Mouse (Mus musculus) midbrain, embryonic 16.5 days (tissue): ENCODE data around the gene Cd300ld3. TPM values are rescaled to one million over a fixed set of nuclear protein-coding genes. Genes with fewer than 3 reads are reported as not detected.
"Not testable (repeated sequence)": the region's sequence is repeated elsewhere in the genome, so short reads cannot be mapped to it uniquely, and the experiment has no call there.

Experiments used
- ATAC-seq: fragments of 200-750 bp; cut with Nextera tagmentation; 2 replicates; pipeline ENCODE4 v1.8.0; 2017; ENCODE audit warnings: moderate TSS enrichment
- H3K27ac ChIP-seq: fragments of 300-500 bp; sonication (generic); 2 replicates; pipeline ENCODE4 v1.5.1; 2014; ENCODE audit warnings: mild to moderate bottlenecking, low read length, mixed read lengths
- H3K27me3 ChIP-seq: fragments of 300-500 bp; sonication (generic); 2 replicates; pipeline ENCODE4 v1.6.1; 2014; ENCODE audit warnings: low read depth, low read length, mixed read lengths; ENCODE audit not compliant: control insufficient read depth, insufficient read depth
- H3K36me3 ChIP-seq: fragments of 300-500 bp; sonication (generic); 2 replicates; pipeline ENCODE4 v1.6.1; 2014; ENCODE audit warnings: mild to moderate bottlenecking, low read length, moderate library complexity, mixed read lengths; ENCODE audit not compliant: control insufficient read depth, insufficient read depth
- H3K4me1 ChIP-seq: fragments of 300-500 bp; sonication (generic); 2 replicates; pipeline ENCODE4 v1.6.1; 2014; ENCODE audit warnings: mild to moderate bottlenecking, low read length, mixed read lengths; ENCODE audit not compliant: control insufficient read depth, insufficient read depth
- H3K4me2 ChIP-seq: fragments of 300-500 bp; sonication (generic); 2 replicates; pipeline ENCODE4 v1.6.1; 2014; ENCODE audit warnings: mild to moderate bottlenecking, low read length, mixed read lengths
- H3K4me3 ChIP-seq: fragments of 300-500 bp; sonication (generic); 2 replicates; pipeline ENCODE4 v1.5.1; 2014; ENCODE audit warnings: low read depth, mild to moderate bottlenecking, low read length, moderate library complexity, mixed read lengths
- H3K9ac ChIP-seq: fragments of 300-500 bp; sonication (generic); 2 replicates; pipeline ENCODE4 v1.6.1; 2014; ENCODE audit warnings: low read depth, low read length, mixed read lengths
- H3K9me3 ChIP-seq: fragments of 300-500 bp; sonication (generic); replicated peaks from 2 replicates; pipeline ENCODE4 v1.6.1; 2014; ENCODE audit warnings: mild to moderate bottlenecking, low read length, mixed read lengths; ENCODE audit not compliant: control insufficient read depth, poor library complexity, severe bottlenecking
- whole genome bisulfite sequencing: fragments of 180-500 bp; shearing (Covaris S2); extraction: QIAGEN DNeasy Blood & Tissue Kit; methylation state at CpG from one replicate; pipeline ENCODE4 v1.1.7; 2014; 5-methylcytosine and 5-hydroxymethylcytosine counted together
- polyA plus RNA-seq: library from polyadenylated mRNA; unstranded; fragments of >200 nt; fragmentation: Nextera tagmentation; extraction: Ambion mirVana; gene quantifications from 2 replicates; pipeline ENCODE4 v1.2.1, GENCODE M21; 2015

The Cd300ld3 gene
- polyA plus RNA-seq, 1 experiment from 2014 or later = not detected

DNA sequence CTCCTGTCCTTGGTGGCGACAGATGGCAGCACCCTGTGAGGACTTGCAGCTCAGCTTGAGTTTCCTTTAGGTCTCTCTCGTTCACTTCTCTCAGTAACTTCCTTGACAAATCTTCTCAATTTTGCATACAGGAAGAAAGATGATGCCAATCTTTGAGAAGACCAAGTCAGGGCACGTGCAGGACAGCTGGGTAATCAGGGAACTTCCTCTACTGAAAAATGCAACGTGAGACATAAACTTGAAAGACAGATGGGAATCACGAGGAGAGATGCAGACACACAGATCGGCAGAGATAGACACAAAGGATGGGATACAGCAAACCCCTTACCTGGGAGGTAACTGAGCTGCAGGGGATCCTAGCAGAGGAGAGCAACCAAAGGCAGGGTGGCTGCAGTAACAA is 21.3 kb downstream of the Cd300ld3 start, which contains the start of gene Cd300ld4:
Gene Cd300ld4, minus strand, starts transcription at position 101 of the 400 bp plus-strand sequence.
- not testable (repeated sequence) for H3K27ac ChIP-seq, H3K4me2 ChIP-seq, H3K9ac ChIP-seq, H3K4me1 ChIP-seq, H3K9me3 ChIP-seq, ATAC-seq, H3K27me3 ChIP-seq, H3K4me3 ChIP-seq, H3K36me3 ChIP-seq
- WGBS = no CpG with 5 or more reads among the region's 6 CpGs

- not testable (repeated sequence) for H3K9ac ChIP-seq, ATAC-seq, H3K4me3 ChIP-seq, H3K4me1 ChIP-seq, H3K4me2 ChIP-seq, H3K9me3 ChIP-seq, H3K27ac ChIP-seq, H3K27me3 ChIP-seq, H3K36me3 ChIP-seq
- no CpG with 5 or more reads among the region's 7 CpGs for WGBS
Observed at GRCm38 (mm10) chr11:115016093-115016492, 32.1 kb downstream of the Cd300ld3 start, which contains the start of gene Cd300ld2. Gene Cd300ld2, minus strand, starts transcription at chr11:115016193.

DNA sequence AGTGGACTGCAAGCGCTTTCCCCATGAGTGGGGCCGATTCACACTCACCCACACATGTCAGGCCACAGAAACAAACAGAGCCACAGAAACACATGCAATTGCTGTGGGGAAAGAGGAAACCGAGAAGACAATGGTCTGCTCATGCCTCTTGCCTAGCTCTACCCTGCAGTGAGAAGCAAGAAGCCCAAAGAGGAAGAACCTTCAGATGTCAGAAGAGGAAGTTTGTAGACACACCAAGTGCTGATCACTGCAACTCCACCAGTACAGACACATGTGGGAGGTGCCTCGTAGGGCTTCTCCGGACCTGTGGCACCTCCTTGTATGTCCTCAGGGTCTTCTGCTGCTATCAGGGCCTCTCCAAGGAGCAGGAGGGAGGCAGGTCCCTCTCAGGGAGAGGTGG is 44.1 kb downstream of the Cd300ld3 start:
- no peak overlapping the region for H3K4me2 ChIP-seq
- no peaks in the 10 kb centered on the region for H3K27me3 ChIP-seq
- H3K9ac ChIP-seq = no peak overlapping the region
- 88% methylated on average over 5 of the region's 5 CpGs for WGBS
- H3K27ac ChIP-seq = no peak overlapping the region
- no peak overlapping the region for H3K4me3 ChIP-seq
- no peaks in the 10 kb centered on the region for H3K9me3 ChIP-seq
- H3K36me3 ChIP-seq = no peaks in the 10 kb centered on the region
- ATAC-seq = no peak
- no peaks in the 10 kb centered on the region for H3K4me1 ChIP-seq

DNA sequence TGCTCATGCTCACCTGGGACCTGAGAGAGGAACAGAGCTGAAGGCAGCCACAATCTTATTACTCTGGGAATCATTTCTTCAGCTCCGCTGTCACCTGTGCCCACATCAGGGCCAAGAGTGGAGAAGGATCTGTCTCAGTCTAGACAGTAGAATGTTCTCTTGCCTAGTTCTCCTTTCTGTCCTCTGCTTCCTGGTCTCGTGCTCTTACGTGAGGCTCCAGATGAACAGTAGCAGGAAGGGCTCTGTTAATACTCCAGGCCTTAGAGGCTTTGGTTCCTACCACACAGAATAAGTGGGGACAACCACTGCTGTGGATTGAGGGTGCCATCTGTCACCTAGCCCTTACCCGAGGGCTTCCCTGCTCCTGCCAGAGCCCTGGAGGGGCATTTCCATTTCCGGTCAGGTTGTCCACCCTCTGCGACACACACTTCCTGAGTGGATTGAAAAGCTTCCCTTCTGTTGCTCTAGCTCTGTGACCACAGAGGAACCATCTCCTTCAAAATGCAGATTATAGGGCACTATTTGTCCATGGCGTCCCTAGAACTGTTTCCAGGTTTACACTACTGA is 46.7 kb downstream of the Cd300ld3 start, which contains the start of gene Cd300c2:
Gene Cd300c2, minus strand, starts transcription at position 407 of the 567 bp plus-strand sequence.
- Histone ChIP-seq H3K27me3 (no peaks in the 10 kb centered on the region), H3K9ac (no peak within 1 kb of the TSS), H3K4me1 (no peaks in the 10 kb centered on the region), H3K27ac (no peak within 1 kb of the TSS), H3K4me2 (no peak within 1 kb of the TSS), H3K4me3 (no peak within 1 kb of the TSS), H3K9me3 (no peaks in the 10 kb centered on the region), H3K36me3 (no peaks in the 10 kb centered on the region)
- WGBS = 90% methylated on average over 7 of the region's 7 CpGs
- ATAC-seq = no peak

Other genes with a start within 250 kb of the Cd300ld3 start
- not detected in 2 replicates for gene Gpr142, start 249.5 kb downstream of the Cd300ld3 start, polyA plus RNA-seq
- gene Gprc5c, start 197.3 kb downstream of the Cd300ld3 start, polyA plus RNA-seq = 5.4 and 7.4 TPM in 2 replicates
- 1.2 and 1.3 TPM in 2 replicates for gene Cd300a, start 158.4 kb downstream of the Cd300ld3 start, polyA plus RNA-seq
- gene Cd300lb, start 114.0 kb downstream of the Cd300ld3 start, polyA plus RNA-seq = 0.07 TPM in 1 of 2 replicates, not detected in the other
- gene Cd300c, start 79.3 kb downstream of the Cd300ld3 start, polyA plus RNA-seq = not detected in 2 replicates
- gene Cd300ld, start 58.5 kb downstream of the Cd300ld3 start, polyA plus RNA-seq = not detected in 2 replicates
- 0.94 and 0.95 TPM in 2 replicates for gene Cd300c2, start 46.5 kb downstream of the Cd300ld3 start, polyA plus RNA-seq
- gene Cd300ld2, start 32.2 kb downstream of the Cd300ld3 start, polyA plus RNA-seq = not detected in 2 replicates
- not detected in 2 replicates for gene Cd300ld4, start 21.4 kb downstream of the Cd300ld3 start, polyA plus RNA-seq
- gene Cd300ld5, start 10.6 kb downstream of the Cd300ld3 start, polyA plus RNA-seq = not detected in 2 replicates
- gene Cd300e, start 13.8 kb upstream of the Cd300ld3 start, polyA plus RNA-seq = 0.11 TPM in 1 of 2 replicates, not detected in the other
- 1.0 TPM in 2 replicates for gene Rab37, start 43.0 kb upstream of the Cd300ld3 start, polyA plus RNA-seq
- 0.34 TPM in 1 of 2 replicates, not detected in the other for gene Cd300lf, start 85.6 kb upstream of the Cd300ld3 start, polyA plus RNA-seq
- gene Slc9a3r1, start 114.9 kb upstream of the Cd300ld3 start, polyA plus RNA-seq = 47.5 and 57.5 TPM in 2 replicates
- gene Tmem104, start 139.1 kb upstream of the Cd300ld3 start, polyA plus RNA-seq = 12.5 and 14.9 TPM in 2 replicates
- gene Nat9, start 139.4 kb upstream of the Cd300ld3 start, polyA plus RNA-seq = 23.2 and 23.9 TPM in 2 replicates
- 0.18 and 0.31 TPM in 2 replicates for gene Grin2c, start 218.8 kb upstream of the Cd300ld3 start, polyA plus RNA-seq
- 19.7 and 23.4 TPM in 2 replicates for gene Fdxr, start 228.6 kb upstream of the Cd300ld3 start, polyA plus RNA-seq
- gene Fads6, start 249.3 kb upstream of the Cd300ld3 start, polyA plus RNA-seq = 0.91 and 1.4 TPM in 2 replicates